Mouse (Mus musculus) heart, postnatal 0 days (tissue): ENCODE measurements around the gene Tmeff2.

Experiments used
- CTCF ChIP-seq: IDR thresholded peaks from 2 replicates; pipeline ENCODE4 v1.5.1; 2016; ENCODE audit warnings: antibody characterized with exemption, control low read depth, low read depth
- EP300 ChIP-seq: IDR thresholded peaks from 2 replicates; pipeline ENCODE4 v1.6.1; 2016; ENCODE audit warnings: antibody characterized with exemption, low read depth

GRCm38 (mm10) chr1:50940131-50941039 is 39.9 kb downstream of the Tmeff2 start:
- TF ChIP-seq CTCF (no peak), EP300 (no peak)
